Mouse (Mus musculus) gastrocnemius, postnatal 10 days (tissue): ENCODE data around the gene Gm14085. TPM values are rescaled to one million over a fixed set of nuclear protein-coding genes. Genes with fewer than 3 reads are reported as not detected.
A peak's percentile ranks its signal among the peaks of the same experiment; 100 is the strongest.

Source experiments
- DNase-seq: peaks from one replicate; pipeline ENCODE4 v3.0.0; 2021; ENCODE audit warnings: mixed read lengths
- total RNA-seq, 2 experiments: library from RNA; stranded (reverse); gene quantifications; 2 replicates each; pipeline ENCODE4 v1.2.3; 2021

Gene Gm14085
- total RNA-seq, 2 experiments from 2014 or later = 0.19 to 0.36 TPM

DNA sequence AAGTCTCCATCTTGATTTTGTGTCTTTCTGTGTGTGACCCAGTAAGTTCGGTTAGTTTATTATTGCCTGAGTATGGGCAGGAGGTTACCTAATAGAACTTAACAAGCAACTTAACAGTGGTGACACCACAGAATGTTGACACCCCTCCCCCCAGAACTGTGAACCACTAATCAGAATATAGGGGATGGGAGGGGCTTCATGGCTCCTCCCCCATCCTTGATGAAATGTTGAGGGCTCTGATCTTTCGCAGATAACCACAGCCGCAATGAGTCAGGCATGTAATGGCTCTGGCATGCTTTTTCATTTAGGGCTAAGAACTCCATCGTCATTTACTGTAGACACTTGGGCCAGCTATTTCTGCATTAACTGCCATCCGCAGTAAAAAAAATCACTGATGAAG lies 76.5 kb downstream of the Gm14085 start:
- DNase-seq = no peak

DNA sequence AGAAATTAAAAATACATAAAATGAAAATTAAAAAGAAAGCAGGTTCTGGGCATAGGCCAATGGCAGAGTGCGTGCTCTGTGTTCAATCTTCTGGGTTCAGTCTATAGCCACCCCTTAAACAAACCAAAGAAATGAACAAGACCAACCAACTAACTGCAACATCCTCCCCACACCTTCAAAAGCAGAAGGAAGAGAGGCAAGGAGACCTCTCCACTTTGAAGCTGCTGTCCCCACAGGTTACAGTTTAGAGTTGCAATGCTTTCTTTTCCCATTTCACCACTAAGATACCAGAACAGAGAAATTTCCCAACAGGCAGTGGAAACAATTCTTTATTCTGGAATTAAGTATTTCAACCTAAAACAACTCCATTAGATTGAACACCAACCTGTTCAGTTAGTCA lies 77.5 kb downstream of the Gm14085 start:
- DNase-seq = no peak

DNA sequence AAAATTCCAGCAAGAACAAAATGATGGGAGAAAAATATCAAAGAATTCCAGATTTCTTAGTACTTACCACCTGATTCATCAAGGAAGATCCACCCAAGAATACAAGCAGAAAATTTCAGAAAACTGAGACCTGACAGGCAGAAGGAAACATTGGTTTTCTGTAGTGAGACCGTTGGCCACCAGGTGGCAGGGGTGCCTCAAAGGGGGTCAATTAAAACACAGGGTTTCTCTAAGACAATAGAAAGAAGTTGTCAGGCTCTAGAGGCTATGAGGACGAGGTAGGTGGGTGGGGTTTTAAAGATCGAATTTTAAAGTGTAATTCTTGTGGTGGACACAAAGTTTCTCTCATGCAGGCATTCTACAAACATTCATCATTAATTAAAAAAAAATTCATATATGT lies 84.7 kb downstream of the Gm14085 start:
- peak; percentile 73 for DNase-seq

DNA sequence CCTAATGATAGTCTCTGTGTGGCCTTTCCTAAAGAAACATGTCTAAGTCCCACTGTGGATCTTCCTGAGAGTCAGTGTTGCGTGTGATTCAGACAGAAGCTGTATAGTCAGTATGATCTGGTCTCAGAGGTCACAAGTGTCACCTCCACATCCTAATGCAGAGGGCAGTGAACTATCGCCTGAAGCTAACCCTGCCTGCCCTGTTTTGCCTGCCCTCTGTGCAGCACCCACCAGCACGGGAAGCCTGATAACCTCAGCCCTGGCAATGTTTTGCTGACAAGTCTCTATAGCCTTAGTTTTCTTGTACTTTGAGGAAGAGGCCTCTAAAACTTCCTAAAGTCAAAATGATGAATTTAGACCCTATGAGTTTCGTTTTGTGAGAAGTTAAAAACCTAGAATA lies 85.7 kb downstream of the Gm14085 start:
- DNase-seq = no peak

DNA sequence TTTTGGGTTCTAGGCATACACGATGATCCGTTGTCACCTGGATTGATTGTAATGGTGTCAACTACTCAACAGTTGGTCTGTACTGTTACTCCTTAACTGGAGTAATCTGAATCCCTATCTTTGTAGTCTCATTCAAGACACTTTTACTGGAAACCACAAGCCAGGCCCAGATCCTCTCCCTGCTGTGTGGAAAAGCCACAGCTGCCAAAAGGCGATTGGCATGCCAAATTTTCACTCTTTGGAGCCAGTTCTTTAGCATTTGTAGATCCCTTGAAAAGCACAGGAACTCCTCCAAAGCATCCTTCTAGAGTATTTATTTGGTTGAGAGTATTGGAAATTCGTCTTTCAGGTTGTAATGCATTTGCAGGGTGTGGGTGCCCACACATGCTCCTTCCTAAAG lies 86.6 kb downstream of the Gm14085 start:
- DNase-seq = no peak

DNA sequence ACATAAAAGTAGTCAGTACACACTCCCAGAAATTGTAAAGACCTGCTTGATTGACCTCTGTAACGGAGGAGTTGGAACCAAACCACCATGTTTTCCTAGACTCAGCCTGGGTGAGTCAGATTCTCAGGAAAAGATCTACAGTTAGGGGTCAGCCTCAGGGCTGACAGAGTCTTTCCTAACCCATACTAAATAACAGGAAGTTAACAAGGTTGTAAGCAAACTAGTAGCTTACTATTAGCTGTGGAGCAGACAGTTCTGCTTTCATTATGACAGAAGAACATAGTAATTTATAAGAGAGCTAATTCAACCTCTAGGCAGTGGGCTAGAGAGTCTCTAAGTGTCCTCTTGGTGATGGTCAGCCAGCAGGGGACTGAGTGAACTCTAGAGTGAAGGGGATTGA lies 87.7 kb downstream of the Gm14085 start:
- no peak for DNase-seq

DNA sequence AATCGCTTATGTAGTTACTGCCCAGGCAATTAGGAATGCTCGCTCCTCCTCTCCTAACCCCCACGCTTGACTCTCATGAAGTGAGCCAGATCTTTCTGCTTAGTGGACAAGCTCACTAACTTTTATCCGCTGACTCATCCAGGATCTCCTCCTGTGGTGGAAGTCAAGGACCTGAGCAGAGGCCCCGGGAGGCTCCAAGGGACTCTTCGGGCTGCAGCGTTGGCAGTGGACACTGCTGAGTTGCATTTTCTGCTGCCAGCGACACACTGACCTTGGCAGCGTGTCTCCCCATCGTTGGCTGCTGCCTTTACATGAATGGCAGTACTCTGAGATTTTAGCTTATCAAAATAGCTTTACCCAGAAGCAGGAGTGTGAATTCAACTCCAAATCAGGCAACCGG lies 90.7 kb downstream of the Gm14085 start:
- peak; percentile 56 for DNase-seq

DNA sequence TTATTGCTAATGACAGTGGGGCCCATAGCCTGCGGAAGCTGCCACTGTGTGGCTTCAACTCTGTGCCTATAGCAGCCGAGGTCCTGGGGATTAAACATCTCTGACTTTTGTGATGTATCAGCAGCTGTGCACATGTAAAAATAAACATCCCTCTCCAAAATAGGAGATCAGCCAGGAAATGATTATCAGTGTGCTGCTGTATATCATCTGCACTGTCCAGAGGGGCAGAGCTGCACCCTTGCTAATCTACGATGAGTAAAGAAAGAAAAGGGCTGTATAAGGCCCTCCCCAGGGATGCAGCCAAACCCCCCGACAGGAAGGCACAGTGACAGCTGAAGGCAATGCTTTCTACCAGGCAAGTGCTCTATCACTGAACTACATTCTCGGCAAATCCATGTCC lies 91.6 kb downstream of the Gm14085 start:
- DNase-seq = no peak

DNA sequence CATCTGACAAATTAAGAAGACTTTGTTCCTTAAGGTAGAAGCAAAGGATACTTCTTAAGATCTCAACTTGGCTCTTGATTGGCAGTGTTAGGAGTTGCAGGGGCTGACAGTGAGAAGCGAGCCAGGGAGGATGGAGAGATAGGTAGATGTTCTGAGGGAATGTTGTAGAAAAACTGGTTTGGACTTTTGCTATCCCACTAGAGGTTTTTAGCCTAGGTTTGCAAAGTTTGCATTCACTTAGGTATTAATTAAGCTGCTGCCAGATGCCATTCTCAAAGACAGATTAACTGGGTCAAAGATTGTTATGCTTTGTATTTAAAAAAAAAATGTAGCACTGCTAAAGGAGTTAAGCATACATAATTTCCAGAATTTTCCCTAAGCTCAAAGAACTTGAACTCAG lies 92.6 kb downstream of the Gm14085 start:
- no peak for DNase-seq

Other genes with a start within 250 kb of the Gm14085 start
- under 1 TPM; 0.33 to 0.34 TPM for gene Duox2, start 186.5 kb upstream of the Gm14085 start, total RNA-seq
- gene Duoxa2, start 186.0 kb upstream of the Gm14085 start, total RNA-seq = not detected
- gene Duoxa1, start 171.2 kb upstream of the Gm14085 start, total RNA-seq = under 1 TPM; 0.31 to 0.79 TPM
- gene Duox1, start 169.3 kb upstream of the Gm14085 start, total RNA-seq = under 1 TPM; 0.19 to 0.43 TPM
- gene Shf, start 115.8 kb upstream of the Gm14085 start, total RNA-seq = 1 to 10 TPM; 7.5 to 9.4 TPM
- 10 to 100 TPM in 1 of 2 experiments, 1 to 10 TPM in 1; 7.0 to 11.4 TPM for gene Slc28a2, start 58.5 kb upstream of the Gm14085 start, total RNA-seq
- gene Gatm, start 126.4 kb downstream of the Gm14085 start, total RNA-seq = 100 to 1,000 TPM; 181 to 186 TPM
- gene AA467197, start 152.0 kb downstream of the Gm14085 start, total RNA-seq = under 1 TPM in 1 of 2 experiments, not detected in 1; 0.34 TPM
- 10 to 100 TPM; 17.9 to 19.1 TPM for gene Slc30a4, start 217.7 kb downstream of the Gm14085 start, total RNA-seq